Mouse (Mus musculus) neural tube, embryonic 15.5 days (tissue): ENCODE measurements around the gene Mettl7b. TPM values are rescaled to one million over a fixed set of nuclear protein-coding genes. Genes with fewer than 3 reads are reported as not detected.

Experiments used
- ATAC-seq: fragments of 200-750 bp; cut with Nextera tagmentation; 2 replicates; pipeline ENCODE4 v1.8.0; 2017; ENCODE audit warnings: mild to moderate bottlenecking, moderate TSS enrichment, moderate library complexity; ENCODE audit not compliant: low FRiP score
- H3K27ac ChIP-seq: fragments of 300-500 bp; sonication (generic); replicated peaks from 2 replicates; pipeline ENCODE4 v1.5.1; 2015; ENCODE audit warnings: mild to moderate bottlenecking, inconsistent platforms
- H3K27me3 ChIP-seq: fragments of 300-500 bp; sonication (generic); replicated peaks from 2 replicates; pipeline ENCODE4 v1.6.1; 2015; ENCODE audit warnings: inconsistent platforms
- H3K36me3 ChIP-seq: fragments of 300-500 bp; sonication (generic); 2 replicates; pipeline ENCODE4 v1.6.1; 2015; ENCODE audit warnings: inconsistent platforms
- H3K4me1 ChIP-seq: fragments of 300-500 bp; sonication (generic); 2 replicates; pipeline ENCODE4 v1.6.1; 2015; ENCODE audit warnings: inconsistent platforms
- H3K4me2 ChIP-seq: fragments of 300-500 bp; sonication (generic); 2 replicates; pipeline ENCODE4 v1.6.1; 2015; ENCODE audit warnings: inconsistent platforms, mild to moderate bottlenecking, moderate library complexity
- H3K4me3 ChIP-seq: fragments of 300-500 bp; sonication (generic); replicated peaks from 2 replicates; pipeline ENCODE4 v1.5.1; 2015; ENCODE audit warnings: mild to moderate bottlenecking, inconsistent platforms
- H3K9ac ChIP-seq: fragments of 300-500 bp; sonication (generic); replicated peaks from 2 replicates; pipeline ENCODE4 v1.6.1; 2015; ENCODE audit warnings: mild to moderate bottlenecking, inconsistent platforms
- H3K9me3 ChIP-seq: fragments of 300-500 bp; sonication (generic); replicated peaks from 2 replicates; pipeline ENCODE4 v1.6.1; 2016; ENCODE audit warnings: inconsistent platforms
- WGBS: fragments of 180-500 bp; shearing (Covaris S2); methylation state at CpG from one replicate; pipeline ENCODE4 v1.1.7; 2015; ENCODE audit warnings: mixed read lengths; 5-methylcytosine and 5-hydroxymethylcytosine counted together
- polyA plus RNA-seq: library from polyadenylated mRNA; unstranded; fragments of >200 nt; fragmentation: Nextera tagmentation; extraction: Ambion mirVana; gene quantifications from 2 replicates; pipeline ENCODE4 v1.2.1, GENCODE M21; 2015

Mettl7b gene
- polyA plus RNA-seq, 1 experiment from 2014 or later = not detected

GRCm38 (mm10) chr10:128915550-128915949 lies 45.2 kb downstream of the Mettl7b start:
- Histone ChIP-seq H3K27ac (no peak overlapping the region), H3K4me2 (no peak overlapping the region), H3K9me3 (no peaks in the 10 kb centered on the region), H3K4me1 (peaks cover 46% of the 10 kb centered on the region), H3K36me3 (peaks cover 6% of the 10 kb centered on the region; the same call in 1 of the 2 replicates), H3K27me3 (no peaks in the 10 kb centered on the region), H3K9ac (no peak overlapping the region), H3K4me3 (no peak overlapping the region)
- ATAC-seq = no peak
- 88% methylated on average over 2 of the region's 2 CpGs for whole genome bisulfite sequencing

- H3K9ac ChIP-seq = no peak overlapping the region
- no peaks in the 10 kb centered on the region for H3K27me3 ChIP-seq
- H3K36me3 ChIP-seq = peaks cover 6% of the 10 kb centered on the region; the same call in 1 of the 2 replicates
- peaks cover 37% of the 10 kb centered on the region for H3K4me1 ChIP-seq
- no peak overlapping the region for H3K4me2 ChIP-seq
- no peaks in the 10 kb centered on the region for H3K9me3 ChIP-seq
- no peak for ATAC-seq
- H3K4me3 ChIP-seq = no peak overlapping the region
- H3K27ac ChIP-seq = no peak overlapping the region
- 87% methylated on average over 12 of the region's 12 CpGs for WGBS
Observed at GRCm38 (mm10) chr10:128913696-128914095, 47.1 kb downstream of the Mettl7b start.

- WGBS = 5% methylated on average over 5 of the region's 5 CpGs
Observed at GRCm38 (mm10) chr10:128913219-128913618, 47.6 kb downstream of the Mettl7b start.

GRCm38 (mm10) chr10:128912791-128913190 lies 48.0 kb downstream of the Mettl7b start:
- H3K36me3 ChIP-seq = peaks cover 6% of the 10 kb centered on the region; the same call in 1 of the 2 replicates
- no peak overlapping the region; the same call in 1 of the 2 replicates for H3K4me2 ChIP-seq
- H3K27ac ChIP-seq = peak overlapping the region; percentile 45; the same call in 1 of the 2 replicates
- no peak overlapping the region for H3K4me3 ChIP-seq
- ATAC-seq = no peak
- 83% methylated on average over 4 of the region's 4 CpGs for WGBS
- no peaks in the 10 kb centered on the region for H3K27me3 ChIP-seq
- no peak overlapping the region for H3K9ac ChIP-seq
- H3K9me3 ChIP-seq = no peaks in the 10 kb centered on the region
- H3K4me1 ChIP-seq = peaks cover 28% of the 10 kb centered on the region

More at GRCm38 (mm10) chr10:128913219-128913618, 47.6 kb downstream of the Mettl7b start:
- Histone ChIP-seq H3K4me1 (peaks cover 32% of the 10 kb centered on the region), H3K27me3 (no peaks in the 10 kb centered on the region), H3K9me3 (no peaks in the 10 kb centered on the region), H3K27ac (peak overlapping the region; percentile 45; the same call in 1 of the 2 replicates), H3K36me3 (peaks cover 6% of the 10 kb centered on the region; the same call in 1 of the 2 replicates), H3K4me2 (no peak overlapping the region; the same call in 1 of the 2 replicates), H3K4me3 (no peak overlapping the region), H3K9ac (no peak overlapping the region)
- ATAC-seq = peak; percentile 29; the same call in 1 of the 2 replicates

- WGBS = 80% methylated on average over 4 of the region's 4 CpGs
- ATAC-seq = no peak
- no peak overlapping the region for H3K4me2 ChIP-seq
Observed at GRCm38 (mm10) chr10:128912268-128912667, 48.5 kb downstream of the Mettl7b start.

GRCm38 (mm10) chr10:128911430-128911829 lies 49.4 kb downstream of the Mettl7b start:
- Histone ChIP-seq H3K4me2 (peak overlapping the region; percentile 70), H3K27ac (no peak overlapping the region), H3K4me3 (peak overlapping the region; percentile 64; the same call in 1 of the 2 replicates), H3K4me1 (peaks cover 26% of the 10 kb centered on the region), H3K27me3 (no peaks in the 10 kb centered on the region), H3K9ac (no peak overlapping the region), H3K9me3 (no peaks in the 10 kb centered on the region), H3K36me3 (no peaks in the 10 kb centered on the region)
- ATAC-seq = no peak
- 90% methylated on average over 6 of the region's 6 CpGs for WGBS

More at GRCm38 (mm10) chr10:128912268-128912667, 48.5 kb downstream of the Mettl7b start:
- Histone ChIP-seq H3K27ac (no peak overlapping the region), H3K27me3 (no peaks in the 10 kb centered on the region), H3K9ac (no peak overlapping the region), H3K9me3 (no peaks in the 10 kb centered on the region), H3K4me3 (no peak overlapping the region), H3K4me1 (peaks cover 26% of the 10 kb centered on the region), H3K36me3 (peaks cover 6% of the 10 kb centered on the region; the same call in 1 of the 2 replicates)

GRCm38 (mm10) chr10:128910066-128910841 lies 50.5 kb downstream of the Mettl7b start:
- Histone ChIP-seq H3K36me3 (no peaks in the 10 kb centered on the region), H3K4me3 (peak overlapping the region; percentile 64), H3K27ac (peak overlapping the region; percentile 82), H3K4me2 (peak overlapping the region; percentile 70), H3K9ac (peak overlapping the region; percentile 81), H3K9me3 (no peaks in the 10 kb centered on the region), H3K4me1 (peaks cover 26% of the 10 kb centered on the region), H3K27me3 (no peaks in the 10 kb centered on the region)
- ATAC-seq = peak; percentile 58
- WGBS = 2% methylated on average over 56 of the region's 66 CpGs

- no peaks in the 10 kb centered on the region for H3K9me3 ChIP-seq
- peak; percentile 69 for ATAC-seq
- WGBS = under 1% methylated on average over 25 of the region's 41 CpGs
Observed at GRCm38 (mm10) chr10:128909567-128910028, 51.2 kb downstream of the Mettl7b start.

GRCm38 (mm10) chr10:128908778-128909448 lies 51.9 kb downstream of the Mettl7b start:
- H3K27ac ChIP-seq = peak overlapping the region; percentile 45; the same call in 1 of the 2 replicates
- no peaks in the 10 kb centered on the region for H3K36me3 ChIP-seq
- WGBS = 62% methylated on average over 13 of the region's 13 CpGs

More at GRCm38 (mm10) chr10:128909567-128910028, 51.2 kb downstream of the Mettl7b start:
- Histone ChIP-seq H3K27ac (peak overlapping the region; percentile 82), H3K9ac (peak overlapping the region; percentile 81), H3K4me1 (peaks cover 26% of the 10 kb centered on the region), H3K36me3 (no peaks in the 10 kb centered on the region), H3K4me2 (peak overlapping the region; percentile 70), H3K27me3 (no peaks in the 10 kb centered on the region), H3K4me3 (peak overlapping the region; percentile 64)

More at GRCm38 (mm10) chr10:128908778-128909448, 51.9 kb downstream of the Mettl7b start:
- H3K9me3 ChIP-seq = no peaks in the 10 kb centered on the region
- H3K4me3 ChIP-seq = peak overlapping the region; percentile 64
- no peak for ATAC-seq
- H3K4me2 ChIP-seq = peak overlapping the region; percentile 70
- peaks cover 26% of the 10 kb centered on the region for H3K4me1 ChIP-seq
- H3K9ac ChIP-seq = peak overlapping the region; percentile 81
- no peaks in the 10 kb centered on the region for H3K27me3 ChIP-seq
